Mouse (Mus musculus) megakaryocyte, embryonic 14.5 days (primary cell): ENCODE results near the gene Prkce.

Source experiments
- FLI1 ChIP-seq: IDR thresholded peaks from 2 replicates; pipeline ENCODE4 v1.6.1; 2012; ENCODE audit warnings: low read length, inconsistent platforms, mixed read lengths
- GATA1 ChIP-seq: IDR thresholded peaks from 3 replicates; pipeline ENCODE4 v1.6.1; 2012; ENCODE audit warnings: mixed read lengths, low read length, inconsistent platforms, borderline replicate concordance

- TF ChIP-seq GATA1 (no peak), FLI1 (no peak)
These were observed 148.3 kb downstream of the Prkce start for GRCm38 (mm10) chr17:86315874-86316273.
